Mouse (Mus musculus): ENCODE results near the gene Ly6g6e. TPM values are rescaled to one million over a fixed set of nuclear protein-coding genes. Genes with fewer than 3 reads are reported as not detected.
A peak's percentile ranks its signal among the peaks of the same experiment; 100 is the strongest.
"Not testable (repeated sequence)": the region's sequence is repeated elsewhere in the genome, so short reads cannot be mapped to it uniquely, and the experiment has no call there.

Gene Ly6g6e
- polyA plus RNA-seq, 1 experiment, result 19.1 TPM

GRCm38 (mm10) chr17:35102299-35102698, 25.6 kb downstream of the Ly6g6e start:
- no peak for DNase-seq (ENCODE audit: low read depth)

DNA sequence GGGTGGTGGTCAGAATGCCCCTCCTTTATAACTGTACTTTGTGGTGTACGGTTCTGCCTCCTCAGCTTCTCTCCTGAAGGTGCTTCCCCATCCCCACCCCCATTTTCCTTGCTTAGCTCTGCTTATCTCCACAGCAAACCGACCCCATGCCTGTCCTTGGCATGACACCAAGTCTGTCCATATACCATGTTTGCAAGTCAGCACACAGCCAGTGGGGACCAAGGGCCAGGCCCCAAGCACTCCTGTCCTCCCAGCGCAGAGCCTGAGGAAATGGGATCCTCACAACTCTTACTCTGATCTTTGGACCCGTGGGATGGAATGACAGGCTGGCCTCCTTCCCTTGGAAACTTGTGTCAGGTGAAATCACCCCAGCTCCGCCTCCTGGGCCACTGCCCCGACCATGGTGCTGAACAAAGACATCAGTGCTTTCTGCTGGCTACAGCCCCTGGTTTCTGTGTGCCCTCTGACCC, 26.6 kb downstream of the Ly6g6e start:
- DNase-seq (ENCODE audit: low read depth), result no peak

DNA sequence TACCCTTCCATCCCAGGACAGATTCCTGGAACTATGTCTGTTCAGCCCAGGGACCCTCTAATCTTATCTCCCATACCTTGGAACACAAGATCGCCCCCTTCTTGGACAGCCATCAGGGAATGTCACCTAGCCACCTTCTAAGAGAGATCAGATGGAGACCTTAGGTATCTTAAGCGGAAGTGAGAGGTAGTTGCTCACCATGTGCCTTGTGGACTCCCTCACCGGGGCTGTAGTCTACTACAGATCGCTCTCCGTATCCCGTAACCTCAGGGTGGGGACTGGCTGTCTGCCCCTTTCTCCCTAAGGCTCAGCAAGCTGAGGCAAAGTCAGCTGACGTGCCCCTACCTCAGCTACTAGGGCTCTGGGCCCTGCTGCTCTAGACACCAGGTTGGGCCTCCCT, 27.4 kb downstream of the Ly6g6e start:
- no peak for DNase-seq (ENCODE audit: low read depth)

GRCm38 (mm10) chr17:35104754-35105153, 28.1 kb downstream of the Ly6g6e start:
- DNase-seq (ENCODE audit: low read depth), result no peak

- DNase-seq (ENCODE audit: low read depth), result no peak
These were observed 29.2 kb downstream of the Ly6g6e start for GRCm38 (mm10) chr17:35105740-35106389.

DNA sequence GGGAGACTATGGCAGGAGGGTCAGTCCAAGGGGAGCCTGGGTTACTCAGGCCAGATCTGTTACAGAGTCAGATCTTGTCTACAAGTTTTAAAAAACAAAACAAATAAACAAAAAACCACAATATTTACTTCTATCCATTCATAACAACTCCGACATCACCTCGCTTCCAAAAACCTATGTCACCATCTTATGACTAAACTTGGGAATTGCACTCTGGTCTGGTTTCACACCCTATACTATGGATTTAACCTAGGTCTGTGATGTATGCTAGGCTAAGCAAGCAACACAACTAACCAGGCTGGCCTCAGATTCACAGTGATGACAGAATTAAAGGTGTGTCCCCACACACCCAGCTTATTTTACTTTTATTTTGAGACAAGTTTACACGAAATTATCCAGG, 29.8 kb downstream of the Ly6g6e start:
- no peak for DNase-seq (ENCODE audit: low read depth)

GRCm38 (mm10) chr17:35108097-35108496, 31.4 kb downstream of the Ly6g6e start, which contains the start of gene Ly6g5c:
TSS of gene Ly6g5c (plus strand) at chr17:35108279.
- DNase-seq (ENCODE audit: low read depth), result no peak

- DNase-seq (ENCODE audit: low read depth), result no peak
These were observed 35.1 kb downstream of the Ly6g6e start for GRCm38 (mm10) chr17:35111774-35112173.

DNA sequence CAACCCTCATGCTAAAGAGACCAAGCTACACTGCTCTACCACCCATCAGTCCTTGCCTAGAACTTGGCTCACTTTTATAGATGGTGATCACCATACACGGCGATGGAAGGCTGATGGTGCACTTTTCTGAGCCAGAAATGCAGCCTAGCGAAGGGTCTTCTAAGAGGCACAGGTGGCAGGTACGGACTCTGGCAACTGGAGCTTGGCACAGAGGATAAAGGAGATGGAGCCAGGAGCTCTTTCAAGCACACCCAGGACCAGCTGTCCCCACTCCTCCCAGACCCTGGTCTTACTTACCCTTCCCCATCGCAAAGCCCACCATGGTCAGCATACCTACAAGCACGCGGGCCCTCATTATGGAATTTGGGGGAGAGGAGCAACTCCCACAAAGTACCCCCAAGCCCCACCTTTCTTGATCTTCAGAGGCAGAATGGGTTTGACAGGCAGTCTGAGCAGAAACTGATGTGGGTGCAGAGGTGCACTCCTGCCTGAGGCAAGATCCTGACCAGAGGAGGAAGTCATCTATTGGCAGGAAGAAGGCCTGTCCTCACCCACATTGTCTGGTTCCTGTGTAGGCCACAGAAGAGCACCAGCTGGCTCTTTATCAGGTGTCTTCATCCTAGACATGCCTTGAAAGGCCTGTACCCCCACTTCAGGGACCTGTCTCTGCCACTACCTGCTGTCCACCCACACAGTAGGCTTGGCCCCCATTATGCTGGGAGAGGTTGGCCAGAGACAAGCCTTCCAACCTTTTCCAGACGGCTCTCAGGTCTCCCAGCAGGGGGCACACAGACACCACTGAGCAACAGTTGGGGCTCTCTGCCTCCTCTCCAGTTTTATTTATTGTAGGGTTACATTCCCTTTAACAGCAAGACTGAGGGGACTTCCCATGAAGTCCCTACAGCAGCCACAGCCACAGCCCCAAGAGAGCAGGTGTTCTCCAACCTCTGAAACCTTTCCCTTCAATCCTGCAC, 38.6 kb downstream of the Ly6g6e start, which contains the start of gene Ly6g5b:
Gene Ly6g5b (minus strand): TSS at position 383 of the 974 bp plus-strand sequence.
- DNase-seq (ENCODE audit: low read depth), result no peak

- DNase-seq (ENCODE audit: low read depth), result no peak
These were observed 44.0 kb downstream of the Ly6g6e start for GRCm38 (mm10) chr17:35120745-35121142.

DNA sequence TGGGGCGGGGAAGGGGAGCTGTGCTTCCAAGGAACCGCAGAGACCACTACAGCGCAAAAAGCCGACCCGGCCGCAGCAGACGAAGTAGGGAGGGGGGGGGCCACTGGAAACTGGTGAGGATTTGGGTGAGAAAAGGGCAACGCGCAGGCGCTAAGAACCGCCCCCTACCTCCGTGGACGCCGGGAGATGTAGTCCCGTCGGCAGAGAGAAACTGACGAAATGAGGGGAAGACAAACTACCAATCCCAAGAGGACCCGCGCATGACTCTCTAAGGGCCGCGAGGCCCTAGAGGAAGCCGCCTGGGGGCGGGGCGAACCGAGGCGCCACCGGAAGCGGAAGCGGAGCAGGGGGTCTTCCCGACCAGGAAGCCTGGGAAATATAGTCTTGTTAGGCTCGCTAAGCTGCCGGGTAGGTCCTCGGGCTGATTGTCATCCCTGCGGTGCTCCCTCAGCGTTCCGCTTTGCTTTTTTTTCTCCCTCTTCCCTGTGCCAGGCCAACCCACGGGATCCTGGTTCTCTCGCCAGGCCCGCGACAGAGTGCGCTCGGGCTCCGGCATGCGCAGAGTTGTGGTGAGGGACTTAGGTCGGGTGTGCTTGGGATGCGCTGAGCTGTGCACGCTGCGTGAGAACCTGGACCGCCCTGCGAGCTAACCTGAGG, 44.6 kb downstream of the Ly6g6e start, which contains the start of gene Gpank1:
Gene Gpank1 (plus strand): TSS at position 313 of the 657 bp plus-strand sequence.
- DNase-seq (ENCODE audit: low read depth), result peak; percentile 81

GRCm38 (mm10) chr17:35121871-35122303, 45.2 kb downstream of the Ly6g6e start, which contains the start of gene Csnk2b:
TSS of gene Csnk2b (minus strand) at chr17:35122053.
- no peak for DNase-seq (ENCODE audit: low read depth)

DNA sequence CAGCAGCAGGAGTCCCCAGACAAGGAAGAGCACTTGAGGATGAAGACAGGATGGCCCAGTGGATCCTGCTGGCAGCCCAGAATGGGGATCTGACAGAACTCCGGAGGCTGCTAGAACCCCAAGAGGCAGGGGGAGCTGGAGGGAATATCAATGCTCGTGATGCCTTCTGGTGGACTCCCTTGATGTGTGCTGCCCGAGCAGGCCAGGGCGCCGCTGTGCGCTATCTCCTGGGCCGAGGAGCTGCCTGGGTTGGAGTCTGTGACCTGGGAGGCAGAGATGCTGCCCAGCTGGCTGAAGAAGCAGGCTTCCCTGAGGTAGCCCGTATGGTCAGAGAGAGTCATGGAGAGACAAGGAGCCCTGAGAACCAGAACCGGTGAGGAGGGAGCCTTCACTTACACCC, 46.6 kb downstream of the Ly6g6e start:
- DNase-seq (ENCODE audit: low read depth), result not testable (repeated sequence)

GRCm38 (mm10) chr17:35124261-35124896, 47.7 kb downstream of the Ly6g6e start:
- not testable (repeated sequence) for DNase-seq (ENCODE audit: low read depth)

DNA sequence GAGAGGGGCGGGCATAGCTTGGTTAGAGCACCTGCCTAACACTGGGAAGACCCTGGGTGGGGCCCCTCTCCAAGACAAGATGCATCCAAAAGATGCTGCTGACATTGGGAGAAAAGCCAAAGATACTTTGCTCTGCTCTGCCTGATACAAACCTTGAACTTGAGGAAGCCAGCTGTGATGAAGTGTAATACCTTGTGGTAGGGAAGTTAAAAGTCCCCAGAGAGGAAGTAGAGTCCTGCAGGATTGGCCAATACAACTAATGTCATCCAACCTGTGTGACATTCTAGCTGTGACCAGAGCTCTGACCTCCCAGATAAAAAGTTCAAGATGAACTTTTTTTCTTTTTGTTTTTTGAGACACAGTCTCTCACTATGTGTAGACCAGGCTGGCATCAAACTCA, 48.4 kb downstream of the Ly6g6e start:
- no peak for DNase-seq (ENCODE audit: low read depth)

DNA sequence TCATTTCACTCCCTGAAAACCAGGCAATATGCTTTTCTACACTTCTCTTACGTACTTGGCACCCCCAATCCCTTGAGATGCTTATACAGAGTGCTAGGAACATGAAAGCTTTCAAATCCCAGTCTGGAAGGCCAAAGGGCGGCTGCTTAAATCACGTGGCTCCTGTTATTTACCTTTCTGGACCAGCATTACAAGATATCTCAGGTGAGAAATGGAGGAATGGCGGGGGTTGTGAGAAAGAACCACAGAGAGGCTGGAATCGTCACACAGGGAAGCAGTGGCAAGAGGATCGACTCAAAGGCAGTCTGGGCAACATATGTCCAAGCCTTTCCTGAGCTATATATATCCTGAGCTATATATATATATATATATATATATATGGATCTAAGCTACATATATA, 48.9 kb downstream of the Ly6g6e start:
- no peak for DNase-seq (ENCODE audit: low read depth)

- no peak for DNase-seq (ENCODE audit: low read depth)
These were observed 49.5 kb downstream of the Ly6g6e start, which contains the start of gene D17H6S53E for GRCm38 (mm10) chr17:35126206-35126611. TSS of gene D17H6S53E (plus strand) at chr17:35126373.

GRCm38 (mm10) chr17:35127017-35127416, 50.3 kb downstream of the Ly6g6e start:
- no peak for DNase-seq (ENCODE audit: low read depth)
